Mouse (Mus musculus) forebrain, embryonic 11.5 days (tissue): Measurements from ENCODE around the gene Emp3. TPM values are rescaled to one million over a fixed set of nuclear protein-coding genes. Genes with fewer than 3 reads are reported as not detected.
"Not testable (repeated sequence)": the region's sequence is repeated elsewhere in the genome, so short reads cannot be mapped to it uniquely, and the experiment has no call there.

Experiments
- ATAC-seq: fragments of 200-750 bp; cut with Nextera tagmentation; replicated peaks from 2 replicates; pipeline ENCODE4 v1.8.0; 2017; ENCODE audit warnings: moderate TSS enrichment; ENCODE audit not compliant: low FRiP score
- DNase-seq: peaks from one replicate; pipeline ENCODE4 v3.0.0-alpha.2; 2017; ENCODE audit warnings: low spot score
- H3K27ac ChIP-seq: fragments of 300-500 bp; sonication (generic); 2 replicates; pipeline ENCODE4 v1.5.1; 2014; ENCODE audit warnings: low read depth, low read length
- H3K27me3 ChIP-seq: fragments of 300-500 bp; sonication (generic); 2 replicates; pipeline ENCODE4 v1.6.1; 2014; ENCODE audit warnings: mild to moderate bottlenecking, low read length, mixed read lengths; ENCODE audit not compliant: control insufficient read depth, insufficient read depth
- H3K36me3 ChIP-seq: fragments of 300-500 bp; sonication (generic); 2 replicates; pipeline ENCODE4 v1.6.1; 2014; ENCODE audit warnings: mild to moderate bottlenecking, low read length, moderate library complexity, mixed read lengths; ENCODE audit not compliant: control insufficient read depth, insufficient read depth
- H3K4me1 ChIP-seq: fragments of 300-500 bp; sonication (generic); replicated peaks from 2 replicates; pipeline ENCODE4 v1.6.1; 2014; ENCODE audit warnings: low read length, mixed read lengths; ENCODE audit not compliant: control insufficient read depth, insufficient read depth
- H3K4me2 ChIP-seq: fragments of 300-500 bp; sonication (generic); 2 replicates; pipeline ENCODE4 v1.6.1; 2014; ENCODE audit warnings: low read depth, mild to moderate bottlenecking, low read length, moderate library complexity, mixed read lengths; ENCODE audit not compliant: severe bottlenecking
- H3K4me3 ChIP-seq: fragments of 300-500 bp; sonication (generic); 2 replicates; pipeline ENCODE4 v1.5.1; 2014; ENCODE audit warnings: low read depth, low read length
- H3K9ac ChIP-seq: fragments of 300-500 bp; sonication (generic); 2 replicates; pipeline ENCODE4 v1.6.1; 2014; ENCODE audit warnings: low read length
- H3K9me3 ChIP-seq: fragments of 300-500 bp; sonication (generic); 2 replicates; pipeline ENCODE4 v1.6.1; 2016; ENCODE audit warnings: low read length, mixed read lengths; ENCODE audit not compliant: control insufficient read depth
- WGBS: fragments of 180-500 bp; shearing (Covaris S2); extraction: QIAGEN DNeasy Blood & Tissue Kit; methylation state at CpG from one replicate; pipeline ENCODE4 v1.1.7; 2014; 5-methylcytosine and 5-hydroxymethylcytosine counted together
- polyA plus RNA-seq: library from polyadenylated mRNA; unstranded; fragments of >200 nt; fragmentation: Nextera tagmentation; extraction: Ambion mirVana; gene quantifications from 2 replicates; pipeline ENCODE4 v1.2.1, GENCODE M21; 2014

Gene Emp3
- polyA plus RNA-seq, 1 experiment from 2014 or later = 15.2 TPM

DNA sequence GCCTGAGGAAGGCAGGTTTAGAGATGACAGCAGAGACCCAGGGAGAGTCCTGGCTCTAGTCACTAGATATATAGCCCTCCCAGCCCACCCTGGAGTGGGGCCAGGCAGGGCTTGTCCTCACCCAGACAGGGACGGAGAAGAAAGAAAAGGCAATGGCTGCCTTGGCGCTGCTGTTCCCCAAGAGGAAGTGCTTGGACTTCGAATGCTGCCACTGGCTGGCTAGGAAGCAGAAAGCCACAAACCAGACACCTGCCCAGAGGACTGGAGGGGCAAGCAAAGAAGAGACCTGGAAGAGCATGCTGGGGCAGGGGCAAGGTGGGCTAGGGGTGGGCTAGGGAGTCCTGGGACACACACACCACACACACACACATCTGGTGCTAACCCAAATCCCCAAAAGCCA, 34.0 kb downstream of the Emp3 start:
- Histone ChIP-seq H3K36me3 (no peaks in the 10 kb centered on the region), H3K4me2 (no peak overlapping the region), H3K27ac (no peak overlapping the region), H3K4me1 (0 out of 2 replicates have a peak, but pooled peaks cover 2% of the 10 kb centered on the region), H3K4me3 (no peak overlapping the region), H3K9ac (no peak overlapping the region), H3K27me3 (no peaks in the 10 kb centered on the region), H3K9me3 (no peaks in the 10 kb centered on the region)
- DNase-seq (no peak), ATAC-seq (no peak)
- WGBS = 65% methylated on average over 3 of the region's 3 CpGs

DNA sequence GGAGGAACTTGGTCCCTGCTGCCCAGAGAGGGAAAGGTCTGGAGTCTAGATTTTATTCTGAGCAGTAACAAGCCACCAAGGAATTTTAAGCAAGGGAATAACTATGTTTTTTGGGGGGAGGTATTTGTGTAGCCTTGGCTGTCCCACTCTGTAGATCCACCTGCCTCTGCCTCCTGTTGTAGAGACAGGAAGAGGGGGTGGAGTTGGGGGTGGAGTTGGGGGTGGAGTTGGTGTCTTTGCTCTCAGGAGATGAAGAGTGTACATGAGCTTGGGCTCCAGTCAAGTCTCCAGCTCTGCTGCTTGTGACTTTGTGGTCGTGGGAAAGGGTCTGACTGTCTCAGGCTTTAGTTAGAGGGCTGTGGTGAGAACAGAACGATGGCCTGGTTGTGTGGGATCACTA, 40.2 kb downstream of the Emp3 start:
- Histone ChIP-seq H3K4me3 (no peak overlapping the region), H3K36me3 (peaks cover 8% of the 10 kb centered on the region; the same call in 1 of the 2 replicates), H3K27ac (no peak overlapping the region), H3K4me2 (no peak overlapping the region), H3K4me1 (no peaks in the 10 kb centered on the region), H3K9me3 (no peaks in the 10 kb centered on the region), H3K9ac (no peak overlapping the region), H3K27me3 (no peaks in the 10 kb centered on the region)
- ATAC-seq (no peak), DNase-seq (no peak)
- WGBS = 89% methylated on average over 2 of the region's 2 CpGs

DNA sequence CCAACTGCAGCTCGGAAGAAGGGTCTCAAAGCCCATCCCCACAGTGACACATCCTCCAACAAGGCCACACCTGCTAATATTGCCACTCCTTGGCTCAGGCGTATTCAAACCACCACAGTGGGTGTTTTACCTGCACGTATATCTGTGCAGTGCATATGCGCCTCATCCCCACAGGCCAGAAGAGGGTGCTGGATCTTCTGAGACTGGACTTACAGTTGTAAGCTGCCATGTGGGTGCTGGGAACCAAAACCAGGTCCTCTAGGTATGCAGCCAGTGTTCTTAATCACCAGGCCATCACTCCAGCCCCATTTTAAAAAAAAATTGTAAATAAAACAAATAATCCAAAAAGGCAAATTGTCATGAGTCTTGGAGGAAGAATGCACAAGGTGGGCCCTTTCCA, 40.7 kb downstream of the Emp3 start:
- ATAC-seq (no peak), DNase-seq (no peak)
- H3K27ac ChIP-seq = no peak overlapping the region

DNA sequence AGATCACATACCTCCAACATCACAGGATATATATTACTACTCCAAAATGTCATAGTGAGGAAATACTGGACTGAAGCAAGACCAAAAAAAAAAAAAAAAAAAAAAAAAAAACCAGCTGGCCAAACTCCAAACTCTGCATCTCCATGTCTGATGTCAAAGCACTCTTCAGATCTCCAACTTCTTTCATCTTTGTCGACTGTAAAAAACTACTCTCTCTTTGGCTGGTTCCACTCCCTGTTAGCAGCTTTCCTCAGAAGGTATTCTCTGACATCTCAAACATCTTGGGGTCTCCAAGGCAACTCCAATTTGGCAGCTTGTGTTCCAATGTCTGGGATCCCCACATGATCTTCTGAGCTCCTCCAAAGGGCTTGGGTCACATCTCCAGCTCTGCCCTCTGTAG, 42.9 kb downstream of the Emp3 start, which contains the start of gene Grin2d:
Gene Grin2d, minus strand, starts transcription at position 101 of the 400 bp plus-strand sequence.
- not testable (repeated sequence) for H3K27ac ChIP-seq, H3K36me3 ChIP-seq, H3K4me1 ChIP-seq, H3K4me3 ChIP-seq, H3K27me3 ChIP-seq, H3K9ac ChIP-seq, ATAC-seq, DNase-seq, H3K9me3 ChIP-seq, H3K4me2 ChIP-seq
- 94% methylated on average over 1 of the region's 1 CpGs for WGBS

More for the DNA sequence above, 40.7 kb downstream of the Emp3 start:
- WGBS = 95% methylated on average over 4 of the region's 4 CpGs
- Histone ChIP-seq H3K4me1 (no peaks in the 10 kb centered on the region), H3K9me3 (no peaks in the 10 kb centered on the region), H3K4me2 (no peak overlapping the region), H3K27me3 (no peaks in the 10 kb centered on the region), H3K36me3 (peaks cover 8% of the 10 kb centered on the region; the same call in 1 of the 2 replicates), H3K4me3 (no peak overlapping the region), H3K9ac (no peak overlapping the region)

DNA sequence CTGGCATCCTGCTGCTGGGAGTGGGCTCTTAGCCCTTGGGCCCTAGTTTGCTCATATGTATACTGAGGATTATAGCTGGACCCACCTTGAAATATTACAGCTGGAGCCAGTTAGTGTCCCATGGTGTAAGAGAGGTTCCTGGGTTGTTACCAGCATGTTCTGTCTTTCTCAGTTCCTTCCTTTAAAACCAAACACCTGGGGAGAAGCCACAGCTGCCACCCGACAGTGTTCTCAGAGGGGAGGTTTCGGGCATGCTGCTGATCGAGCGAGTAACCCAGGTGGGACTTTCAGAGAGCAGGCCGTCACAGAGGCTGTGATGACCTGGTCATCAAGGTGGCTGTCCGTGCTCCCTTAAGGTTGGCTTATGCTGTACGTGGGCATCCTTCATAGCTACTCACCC, 44.3 kb downstream of the Emp3 start:
- Histone ChIP-seq H3K4me1 (peaks cover 6% of the 10 kb centered on the region), H3K27me3 (peaks cover 3% of the 10 kb centered on the region; the same call in 1 of the 2 replicates), H3K9me3 (no peaks in the 10 kb centered on the region), H3K27ac (no peak overlapping the region), H3K4me3 (no peak overlapping the region), H3K36me3 (peaks cover 8% of the 10 kb centered on the region; the same call in 1 of the 2 replicates), H3K4me2 (no peak overlapping the region), H3K9ac (no peak overlapping the region)
- ATAC-seq = no peak
- no peak for DNase-seq
- WGBS = 94% methylated on average over 7 of the region's 7 CpGs

DNA sequence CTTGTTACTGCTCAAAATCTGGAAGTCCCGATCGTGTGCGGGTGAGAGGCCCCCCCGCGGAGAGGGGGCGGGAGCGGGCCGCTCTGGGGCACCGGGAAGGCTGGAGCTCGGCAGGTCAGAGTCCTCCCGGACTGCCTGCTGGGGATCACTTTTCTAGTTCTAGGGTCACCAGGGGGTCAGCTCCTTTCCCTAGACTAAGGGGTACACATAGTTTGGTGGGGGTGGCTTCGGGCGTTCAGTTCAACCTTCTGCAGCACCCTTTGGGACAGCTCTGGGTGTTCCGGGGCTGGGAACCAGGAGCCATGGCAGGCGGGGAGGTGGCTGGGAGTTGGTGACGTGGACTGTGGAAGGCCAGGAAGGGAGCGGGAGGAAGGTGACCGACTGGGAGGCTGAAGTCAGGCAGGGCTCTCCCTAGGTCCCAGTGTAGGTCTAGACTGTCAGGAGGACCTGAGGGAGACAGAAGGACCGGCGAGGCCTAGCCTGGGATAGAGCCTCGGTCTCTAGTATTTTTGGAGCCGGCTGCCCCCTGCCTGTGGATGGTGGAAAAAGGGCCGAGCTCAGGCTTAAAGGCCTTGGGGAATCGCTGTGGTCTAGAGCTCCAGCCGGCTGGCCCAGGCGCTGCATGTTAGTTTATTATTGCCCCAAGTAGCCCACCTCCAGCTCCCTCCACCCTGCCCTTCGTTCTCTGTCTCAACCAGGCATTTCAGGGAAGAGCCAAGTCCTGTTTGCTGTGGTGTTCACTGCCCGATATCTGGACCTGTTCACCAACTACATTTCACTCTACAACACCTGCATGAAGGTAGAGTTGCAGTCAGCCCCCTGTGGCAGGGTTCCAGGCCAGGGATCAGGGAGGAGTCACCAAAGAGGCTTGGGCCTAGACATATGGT, 47.9 kb downstream of the Emp3 start:
- peak overlapping the region; percentile 48 for H3K27ac ChIP-seq
- H3K4me3 ChIP-seq = peak overlapping the region; percentile 81
- ATAC-seq (peak; percentile 37), DNase-seq (peak; percentile 75)
- peaks cover 15% of the 10 kb centered on the region for H3K4me1 ChIP-seq
- peaks cover 32% of the 10 kb centered on the region for H3K27me3 ChIP-seq
- no peaks in the 10 kb centered on the region; the same call in 1 of the 2 replicates for H3K36me3 ChIP-seq
- peak overlapping the region; percentile 91 for H3K9ac ChIP-seq
- H3K4me2 ChIP-seq = peak overlapping the region; percentile 98
- no peaks in the 10 kb centered on the region for H3K9me3 ChIP-seq
- WGBS = 3% methylated on average over 28 of the region's 28 CpGs

DNA sequence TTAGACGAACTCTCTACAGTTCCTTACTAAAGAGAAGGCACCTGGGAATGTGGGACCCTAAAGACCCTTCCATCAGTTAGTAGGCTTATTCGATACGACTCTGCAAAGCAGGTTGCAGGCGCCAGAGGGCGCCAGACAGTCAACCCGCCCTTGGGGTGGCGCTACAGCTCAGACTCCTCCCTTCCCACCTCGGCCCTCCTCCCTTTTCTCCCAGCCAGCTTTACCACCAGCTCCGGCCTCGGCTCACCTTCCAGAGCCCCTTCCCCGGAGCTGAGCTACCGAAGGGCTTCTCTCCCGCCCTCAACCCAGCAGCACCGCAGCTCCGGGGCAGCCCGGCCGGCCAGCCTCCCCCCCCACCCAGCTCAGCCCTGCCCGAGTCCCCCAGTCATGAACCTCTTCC, 48.6 kb downstream of the Emp3 start, which contains the start of gene Kdelr1:
Gene Kdelr1, plus strand, starts transcription at position 149 of the 400 bp plus-strand sequence.
- H3K36me3 ChIP-seq = no peaks in the 10 kb centered on the region; the same call in 1 of the 2 replicates
- H3K4me3 ChIP-seq = peak within 1 kb of the TSS; percentile 81
- DNase-seq (peak; percentile 94), ATAC-seq (peak; percentile 62)
- peak within 1 kb of the TSS; percentile 91 for H3K9ac ChIP-seq
- H3K27ac ChIP-seq = peak within 1 kb of the TSS; percentile 48
- no peaks in the 10 kb centered on the region for H3K9me3 ChIP-seq
- H3K4me2 ChIP-seq = peak within 1 kb of the TSS; percentile 98
- H3K4me1 ChIP-seq = peaks cover 20% of the 10 kb centered on the region
- under 1% methylated on average over 18 of the region's 18 CpGs for WGBS
- H3K27me3 ChIP-seq = peaks cover 38% of the 10 kb centered on the region

DNA sequence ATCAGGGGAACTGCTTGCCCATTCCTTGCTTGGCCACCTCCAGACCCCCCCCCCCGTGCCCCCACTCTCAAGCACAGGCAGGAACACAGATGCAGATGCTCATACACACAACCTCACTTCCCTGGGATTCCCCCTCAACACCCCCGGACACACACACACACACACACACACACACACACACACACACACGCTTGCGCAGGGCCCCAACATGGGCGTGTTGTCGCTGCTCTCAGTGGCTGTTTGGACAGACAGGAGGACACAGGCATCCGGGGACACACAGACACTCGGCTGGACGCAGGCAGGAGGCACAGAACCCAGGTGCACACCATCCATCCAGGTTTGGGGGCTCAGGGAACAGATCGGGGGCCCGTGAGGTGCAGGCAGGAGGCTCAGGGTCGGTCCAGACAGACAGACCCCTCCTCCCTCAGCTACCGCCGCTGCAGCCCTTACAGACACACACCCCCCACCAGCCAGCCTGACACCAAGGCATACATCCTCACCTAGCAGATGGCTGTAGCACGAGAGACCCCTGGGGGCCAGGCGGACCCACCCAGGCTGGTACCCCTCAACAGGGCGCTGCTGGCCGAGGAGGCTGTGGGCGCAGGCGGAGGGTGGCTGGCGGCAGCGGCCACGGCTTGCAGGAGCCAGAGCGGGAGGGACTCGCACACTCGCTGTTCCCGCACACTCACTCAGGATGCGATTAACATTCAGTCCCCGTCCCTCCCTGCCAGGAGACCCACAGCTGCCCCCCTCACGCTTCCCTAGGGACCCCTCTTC, 50.7 kb downstream of the Emp3 start:
- Histone ChIP-seq H3K4me2 (peak overlapping the region; percentile 49), H3K9me3 (no peaks in the 10 kb centered on the region), H3K4me3 (peak overlapping the region; percentile 25), H3K27me3 (peaks cover 48% of the 10 kb centered on the region), H3K36me3 (no peaks in the 10 kb centered on the region), H3K9ac (peak overlapping the region; percentile 51), H3K27ac (no peak overlapping the region), H3K4me1 (peaks cover 23% of the 10 kb centered on the region)
- DNase-seq (no peak), ATAC-seq (no peak)
- WGBS = 2% methylated on average over 28 of the region's 30 CpGs
